8 mouse cellular contexts compared by ENCODE assay signal in the genomic region with DNA sequence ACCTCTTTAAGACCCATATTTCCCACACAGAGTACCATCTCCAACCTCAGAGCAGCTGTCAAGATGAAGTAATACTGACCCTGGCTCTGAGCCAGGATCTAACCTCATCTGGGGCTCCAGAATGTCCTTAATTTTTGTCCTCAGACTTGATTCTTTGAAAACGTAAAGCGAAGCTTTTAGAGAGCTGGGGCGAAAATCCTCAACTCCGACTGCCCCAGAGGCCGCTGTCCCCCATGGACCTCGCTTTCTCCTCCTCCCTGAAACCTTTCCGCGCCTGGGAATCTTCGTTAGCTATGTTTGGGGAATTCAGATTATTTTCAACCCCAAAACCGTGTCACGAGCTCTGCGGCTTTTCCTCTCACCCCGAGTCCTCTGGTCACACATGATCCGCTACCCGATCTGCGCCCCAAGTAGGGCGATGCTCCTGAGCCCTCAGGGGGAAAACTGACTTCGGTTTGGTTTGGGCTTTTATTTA. TPM values are rescaled to one million over a fixed set of nuclear protein-coding genes. Genes with fewer than 3 reads are reported as not detected.
DNase-seq lines count a peak whose midpoint lies in the region; ATAC-seq and TF ChIP-seq lines count a peak whose summit lies in the region.

No protein-coding gene starts in this region.

- TF ChIP-seq CTCF in layer of hippocampus, adult 2 months (conservative IDR thresholded peaks at IDR 0.05) = no peak
- TF ChIP-seq CTCF in MEL (IDR thresholded peaks at IDR 0.05 in 2 of 3, conservative IDR thresholded peaks at IDR 0.05 in 1 of 3; ENCODE audit: control insufficient read depth in 1 of 3, insufficient read depth in 1 of 3, low read depth in 2 of 3, low read length in 3 of 3, poor library complexity in 1 of 3, severe bottlenecking in 1 of 3) = no peak
- no peak for TF ChIP-seq CTCF in stomach, postnatal 0 days (IDR thresholded peaks at IDR 0.05; ENCODE audit: low read depth)

- TF ChIP-seq POLR2A in MEL (IDR thresholded peaks at IDR 0.05; ENCODE audit: control insufficient read depth in 1 of 2, insufficient read depth in 1 of 2, low read depth in 1 of 2, low read length in 2 of 2, poor library complexity in 1 of 2) = no peak

- TF ChIP-seq RAD21 in MEL (IDR thresholded peaks at IDR 0.05; ENCODE audit: low read depth, low read length) = no peak

- peaks cover 0 to 4% of the 10 kb centered on the region in 2 experiments; a peak in 1 of 4 replicates for H3K36me3 ChIP-seq in MEL (ENCODE audit: control insufficient read depth in 1 of 2, insufficient read depth in 2 of 2, low read length in 2 of 2)
- H3K36me3 ChIP-seq in embryonic facial prominence, embryonic 12.5 days = no peaks in the 10 kb centered on the region
- H3K36me3 ChIP-seq in stomach, postnatal 0 days (ENCODE audit: control insufficient read depth, insufficient read depth, low read length) = no peaks in the 10 kb centered on the region

- WGBS in embryonic facial prominence, embryonic 12.5 days = under 1% methylated on average over 18 of the region's 18 CpGs
- whole genome bisulfite sequencing in stomach, postnatal 0 days = under 1% methylated on average over 18 of the region's 18 CpGs

- DNase-seq in layer of hippocampus, adult 2 months (ENCODE audit: low spot score in 2 of 2) = no peak
- DNase-seq in layer of hippocampus, adult 9-11 months = no peak
- DNase-seq in MEL (ENCODE audit: low read depth, low spot score) = peak; percentile 71
- peak; percentile 33 for DNase-seq in heart, postnatal 4 days
- peak; percentile 27 to 33 for DNase-seq in left cerebral cortex, postnatal 36 days (ENCODE audit: low spot score in 2 of 2)
- DNase-seq in mesoderm, embryonic 11.5 days (ENCODE audit: low read depth, low spot score) = peak; percentile 36
- no peak for DNase-seq in stomach, postnatal 0 days (ENCODE audit: low spot score)

- intact Hi-C loops in left cerebral cortex, postnatal 36 days (cut with DNase I) = no loop called here

- ATAC-seq in embryonic facial prominence, embryonic 12.5 days (ENCODE audit: insufficient number of reproducible peaks, insufficient read depth, low FRiP score, low TSS enrichment) = no peak
- no peak for ATAC-seq in stomach, postnatal 0 days (ENCODE audit: low FRiP score, low TSS enrichment)

- H3K9me3 ChIP-seq in MEL (replicated peaks; ENCODE audit: insufficient read depth, low read length) = no peaks in the 10 kb centered on the region
- H3K9me3 ChIP-seq in embryonic facial prominence, embryonic 12.5 days = no peaks in the 10 kb centered on the region
- H3K9me3 ChIP-seq in stomach, postnatal 0 days (ENCODE audit: control insufficient read depth, low read length) = no peaks in the 10 kb centered on the region

- TF ChIP-seq EP300 in MEL (IDR thresholded peaks at IDR 0.05; ENCODE audit: low read depth in 1 of 2, low read length in 2 of 2) = no peak
- TF ChIP-seq EP300 in stomach, postnatal 0 days (optimal IDR thresholded peaks at IDR 0.05) = no peak

- no peaks in the 10 kb centered on the region; a peak in 1 of 4 replicates for H3K4me1 ChIP-seq in MEL (ENCODE audit: control insufficient read depth in 1 of 2, insufficient read depth in 2 of 2, low read length in 2 of 2)
- peaks cover 4% of the 10 kb centered on the region; the same call in 1 of the 2 replicates for H3K4me1 ChIP-seq in embryonic facial prominence, embryonic 12.5 days
- no peaks in the 10 kb centered on the region for H3K4me1 ChIP-seq in stomach, postnatal 0 days (replicated peaks; ENCODE audit: control insufficient read depth, insufficient read depth)

- peak overlapping the region; percentile 60 for H3K9ac ChIP-seq in MEL (ENCODE audit: control insufficient read depth, low read depth, low read length, poor library complexity, severe bottlenecking)
- H3K9ac ChIP-seq in embryonic facial prominence, embryonic 12.5 days = peak overlapping the region; percentile 71
- H3K9ac ChIP-seq in stomach, postnatal 0 days (ENCODE audit: low read length) = peak overlapping the region; percentile 78

- H3K27me3 ChIP-seq in MEL (ENCODE audit: control insufficient read depth in 1 of 2, insufficient read depth in 2 of 2, low read length in 2 of 2) = peaks cover 0 to 6% of the 10 kb centered on the region in 2 experiments; a peak in 2 of 4 replicates
- no peaks in the 10 kb centered on the region for H3K27me3 ChIP-seq in embryonic facial prominence, embryonic 12.5 days
- no peaks in the 10 kb centered on the region for H3K27me3 ChIP-seq in stomach, postnatal 0 days (ENCODE audit: control insufficient read depth, insufficient read depth, low read length)

- H3K27ac ChIP-seq in layer of hippocampus, adult 2 months = peak overlapping the region; percentile 90
- H3K27ac ChIP-seq in MEL (ENCODE audit: control insufficient read depth, low read depth, low read length) = no peak overlapping the region
- H3K27ac ChIP-seq in embryonic facial prominence, embryonic 12.5 days = no peak overlapping the region
- no peak overlapping the region for H3K27ac ChIP-seq in stomach, postnatal 0 days (replicated peaks)

- H3K4me3 ChIP-seq in layer of hippocampus, adult 2 months = peak overlapping the region; percentile 89
- H3K4me3 ChIP-seq in MEL (ENCODE audit: control insufficient read depth in 1 of 2, insufficient read depth in 1 of 2, low read depth in 2 of 2, low read length in 2 of 2) = peak overlapping the region; percentile 80 to 97
- peak overlapping the region; percentile 77 for H3K4me3 ChIP-seq in embryonic facial prominence, embryonic 12.5 days
- H3K4me3 ChIP-seq in stomach, postnatal 0 days (ENCODE audit: low read depth, low read length) = peak overlapping the region; percentile 84

- H3K4me2 ChIP-seq in embryonic facial prominence, embryonic 12.5 days (replicated peaks) = peak overlapping the region; percentile 87
- H3K4me2 ChIP-seq in stomach, postnatal 0 days (replicated peaks; ENCODE audit: low read depth) = peak overlapping the region; percentile 82

- no peaks in the 10 kb centered on the region for H3K79me2 ChIP-seq in MEL (ENCODE audit: control insufficient read depth, insufficient read depth, low read length, poor library complexity)

TF ChIP-seq in MEL, 35 proteins besides CTCF, POLR2A, EP300 and RAD21:
- TF ChIP-seq ZMIZ1 (IDR thresholded peaks at IDR 0.05; ENCODE audit: low read depth, low read length) (no peak), MEF2A (IDR thresholded peaks at IDR 0.05; ENCODE audit: extremely low read depth, insufficient replicate concordance, low read depth, low read length, poor library complexity, severe bottlenecking) (no peak), NRF1 (IDR thresholded peaks at IDR 0.05; ENCODE audit: insufficient read depth, low read depth, low read length, poor library complexity, severe bottlenecking) (no peak), E2F4 (IDR thresholded peaks at IDR 0.05; ENCODE audit: borderline replicate concordance, low read depth, low read length) (no peak), MXI1 (IDR thresholded peaks at IDR 0.05; ENCODE audit: low read depth, low read length) (no peak), UBTF (IDR thresholded peaks at IDR 0.05; ENCODE audit: borderline replicate concordance, insufficient read depth, low read depth, low read length) (no peak), ZNF384 (IDR thresholded peaks at IDR 0.05; ENCODE audit: low read depth, low read length) (no peak), POLR2AphosphoS2 (IDR thresholded peaks at IDR 0.05; ENCODE audit: low read length) (no peak), MAFK (IDR thresholded peaks at IDR 0.05; ENCODE audit: borderline replicate concordance, low read depth, low read length) (no peak), SIN3A (IDR thresholded peaks at IDR 0.05; ENCODE audit: low read length) (no peak), GABPA (IDR thresholded peaks at IDR 0.05; ENCODE audit: low read depth, low read length) (no peak), ZKSCAN1 (IDR thresholded peaks at IDR 0.05; ENCODE audit: low read depth, low read length) (no peak)

RNA-seq across cellular contexts. Expression of gene Abca5, which starts 0.7 kb away (rescaled TPM):
- 10 to 100 TPM; 34.0 to 41.8 TPM for total RNA-seq in layer of hippocampus, adult 2 months (2021)
- 0.33 and 0.35 TPM in 2 replicates for total RNA-seq in MEL (2012; rRNA removed)
- polyA plus RNA-seq in MEL (2012; ENCODE audit: insufficient read depth in 1 of 2, insufficient read length in 2 of 2, low read depth in 1 of 2, low replicate concordance in 2 of 2, missing spikeins in 1 of 2) = under 1 TPM in 1 of 2 experiments, not detected in 1; 0.78 TPM
- polyA plus RNA-seq in embryonic facial prominence, embryonic 12.5 days (2016; fragmentation: Nextera tagmentation; extraction: Ambion mirVana) = 6.9 and 8.0 TPM in 2 replicates
- 10 to 100 TPM; 12.6 to 13.6 TPM for total RNA-seq in heart, postnatal 4 days (2021)
- total RNA-seq in left cerebral cortex, postnatal 36 days (2021) = 10 to 100 TPM; 40.7 to 47.3 TPM
- 4.0 and 5.4 TPM in 2 replicates for polyA plus RNA-seq in stomach, postnatal 0 days (2015; fragmentation: Nextera tagmentation; extraction: Ambion mirVana)

Comparison
In these comparisons a context has a peak if more than half of its experiments do, and no peak if none do; other contexts are left out.
1. DNase-seq: peak in MEL (single experiment), heart, postnatal 4 days (single experiment), left cerebral cortex, postnatal 36 days (2 of 2) and mesoderm, embryonic 11.5 days (single experiment); none in layer of hippocampus, adult 2 months (0 of 2), layer of hippocampus, adult 9-11 months (single experiment) and stomach, postnatal 0 days (single experiment).
2. RNA of gene Abca5, which starts 0.7 kb away (total RNA-seq): 40.7 to 47.3 TPM in left cerebral cortex, postnatal 36 days, 34.0 to 41.8 TPM in layer of hippocampus, adult 2 months and 12.6 to 13.6 TPM in heart, postnatal 4 days; 0.33 to 0.35 TPM in MEL; every median in the first group is over 10 times any median in the second.
3. Peak in every context shown above with its lines, with median percentiles within 50 percentile points of each other: H3K4me3 ChIP-seq and H3K9ac ChIP-seq.